Mouse (Mus musculus) thymus, postnatal 14 days (tissue): Measurements from ENCODE around the gene Mgarp.
"Not testable (repeated sequence)": the region's sequence is repeated elsewhere in the genome, so short reads cannot be mapped to it uniquely, and the experiment has no call there.

ENCODE experiments used
- DNase-seq: peaks from one replicate; pipeline ENCODE4 v3.0.0; 2021

Mgarp gene

DNA sequence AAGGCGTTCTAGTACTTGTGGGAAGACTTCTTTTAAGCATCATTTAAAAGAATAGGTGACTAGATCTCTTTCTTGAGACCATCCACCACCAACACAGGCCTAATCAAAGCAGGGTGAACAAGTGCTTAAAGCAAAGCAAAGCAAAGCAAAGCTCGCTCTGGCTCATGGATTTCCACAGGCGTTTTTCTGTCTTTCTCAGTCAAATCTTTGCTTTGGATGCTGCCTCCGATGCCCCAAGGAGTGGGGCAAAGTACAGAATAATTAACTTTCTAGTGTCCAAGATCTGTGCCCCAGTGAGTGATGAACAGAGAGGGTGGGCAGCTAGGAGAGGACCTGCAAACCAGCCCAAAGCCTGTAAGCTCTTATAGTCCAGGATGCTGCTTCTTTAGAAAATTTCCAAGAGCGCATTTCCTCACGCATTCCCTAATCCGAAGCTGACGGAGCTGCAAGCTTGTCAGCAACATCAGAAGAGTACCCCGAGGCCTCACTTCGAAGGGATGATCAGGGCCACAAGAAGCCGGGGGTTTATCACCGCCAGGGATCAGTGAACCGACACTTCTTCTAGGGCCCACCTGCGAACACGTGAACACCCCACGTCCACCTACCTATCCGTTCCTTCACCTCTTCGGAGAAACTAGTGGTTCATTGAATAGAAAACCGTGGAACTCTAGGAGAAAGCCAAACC, 935 bp downstream of the Mgarp start:
- DNase-seq, result no peak

GRCm38 (mm10) chr3:51394881-51395280, 1.7 kb downstream of the Mgarp start:
- no peak for DNase-seq

DNA sequence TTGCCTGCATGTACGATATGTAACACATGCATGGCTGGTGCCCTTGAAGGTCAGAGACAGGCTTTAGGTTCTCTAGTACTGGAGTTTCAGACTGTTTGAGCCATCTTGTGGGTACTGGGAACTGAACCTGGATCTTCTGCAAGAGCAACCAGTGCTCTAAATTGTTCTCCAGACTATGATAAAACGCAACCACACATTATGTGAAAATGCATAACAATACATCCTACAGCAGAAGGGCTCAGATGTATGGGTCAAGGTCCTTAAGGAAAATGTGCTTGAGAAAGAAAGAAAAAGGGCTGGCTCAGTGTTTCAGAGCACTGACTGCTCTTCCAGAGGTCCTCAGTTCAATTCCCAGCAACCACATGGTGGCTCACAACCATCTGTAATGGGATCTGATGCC, 2.9 kb downstream of the Mgarp start:
- no peak for DNase-seq

- not testable (repeated sequence) for DNase-seq
These were observed 3.5 kb downstream of the Mgarp start for GRCm38 (mm10) chr3:51393018-51393417.

DNA sequence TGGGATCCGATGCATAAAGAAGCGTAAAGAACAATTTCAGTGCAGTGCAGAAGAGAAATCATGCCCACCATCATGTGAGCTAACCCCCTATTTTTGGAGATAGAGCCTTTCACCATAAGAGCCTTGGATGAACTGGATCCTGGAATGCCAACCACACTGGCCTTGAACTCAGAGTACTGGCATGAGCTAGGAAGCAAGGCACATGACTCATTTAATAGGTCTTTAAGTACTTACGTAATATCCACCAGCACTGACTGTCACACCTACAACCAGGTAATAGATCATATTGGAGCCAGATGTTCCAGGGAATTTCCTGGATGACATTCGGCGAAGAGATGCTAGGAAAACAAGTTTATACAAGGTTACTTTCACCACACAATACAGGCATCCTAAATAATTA, 4.9 kb downstream of the Mgarp start:
- no peak for DNase-seq

- DNase-seq, result no peak
These were observed 5.4 kb downstream of the Mgarp start for GRCm38 (mm10) chr3:51391095-51391494.

GRCm38 (mm10) chr3:51388904-51389303, 7.6 kb downstream of the Mgarp start:
- no peak for DNase-seq

DNA sequence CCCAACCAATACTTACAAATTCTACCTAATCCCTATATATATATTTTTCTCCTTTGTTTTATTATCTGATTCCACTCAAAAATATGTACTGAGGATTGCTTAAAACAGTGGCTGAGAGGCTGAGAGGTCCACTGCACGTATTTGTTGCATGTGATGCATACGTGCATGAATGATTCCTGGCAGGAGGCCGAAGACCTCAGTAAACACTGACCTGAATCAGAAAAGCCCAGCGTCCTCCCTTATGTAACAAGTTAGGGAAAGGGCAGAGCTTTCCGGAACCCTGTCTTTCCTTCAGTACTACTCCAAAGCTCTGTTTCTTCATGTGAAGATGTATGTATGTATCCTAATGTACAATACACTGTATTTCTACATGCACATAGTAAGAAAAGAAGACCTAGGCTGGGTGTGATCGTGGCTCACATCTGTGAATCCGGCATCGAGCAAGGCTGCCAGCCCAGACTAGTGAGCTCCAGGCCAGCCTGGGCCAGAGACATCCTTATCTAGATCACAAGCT, 8.6 kb downstream of the Mgarp start:
- no peak for DNase-seq

DNA sequence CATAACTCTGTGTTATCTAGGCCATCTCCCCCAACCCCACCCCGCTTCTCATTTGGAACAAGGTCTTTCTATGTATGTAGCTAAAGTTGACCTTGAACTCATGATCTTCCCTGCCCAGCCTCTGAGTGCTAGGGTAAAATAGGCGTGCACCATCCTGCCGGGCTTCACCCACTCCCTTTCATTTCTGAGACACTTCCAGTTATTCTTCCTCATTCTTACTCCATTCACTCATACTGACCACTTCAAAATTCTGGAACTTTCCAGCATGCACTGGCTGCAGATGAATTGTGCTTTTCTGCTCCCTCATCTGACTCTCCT, 9.4 kb downstream of the Mgarp start:
- no peak for DNase-seq

- DNase-seq, result no peak
These were observed 10.0 kb downstream of the Mgarp start for GRCm38 (mm10) chr3:51386441-51387133.

GRCm38 (mm10) chr3:51383409-51383808, 13.1 kb downstream of the Mgarp start:
- DNase-seq, result no peak

GRCm38 (mm10) chr3:51380660-51381014, 15.9 kb downstream of the Mgarp start:
- DNase-seq, result no peak

DNA sequence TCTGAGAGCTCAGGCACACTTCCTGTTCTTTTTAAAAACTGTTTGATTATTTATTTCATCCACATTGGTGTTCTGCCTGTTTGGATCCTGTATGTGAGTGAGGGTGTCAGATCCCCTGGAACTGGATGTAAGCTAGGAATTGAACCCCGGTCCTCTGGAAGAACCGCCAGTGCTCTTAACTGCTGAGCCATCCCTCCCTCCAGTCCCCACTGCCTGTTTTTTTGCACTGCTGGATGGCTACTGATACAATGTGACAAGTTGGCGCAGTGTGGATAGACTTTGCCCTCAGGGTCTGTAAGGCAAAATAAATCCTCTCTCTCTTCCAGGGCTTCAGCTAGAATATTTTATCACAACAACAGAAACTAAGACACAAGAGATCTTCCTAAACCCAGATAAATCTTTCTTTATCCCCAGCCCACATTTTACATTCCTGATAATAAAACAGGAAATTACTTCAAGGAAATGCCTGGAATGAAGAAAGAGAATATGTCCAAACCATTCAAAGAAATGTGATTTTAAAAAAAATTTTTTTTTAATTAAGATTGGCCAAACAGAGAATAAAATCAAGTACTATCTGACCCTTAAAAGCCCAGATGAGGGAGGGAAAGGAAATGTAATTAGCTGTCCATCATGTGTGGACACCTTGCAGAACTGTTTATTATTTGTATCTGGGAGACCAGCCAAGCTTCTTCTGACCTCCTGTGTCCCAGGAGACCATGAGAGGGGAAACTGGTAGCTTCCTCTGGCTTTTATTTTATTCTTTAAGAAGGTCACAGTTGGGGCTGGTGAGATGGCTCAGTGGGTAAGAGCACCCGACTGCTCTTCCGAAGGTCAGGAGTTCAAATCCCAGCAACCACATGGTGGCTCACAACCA, 16.5 kb downstream of the Mgarp start:
- DNase-seq, result no peak

- DNase-seq, result no peak
These were observed 17.9 kb downstream of the Mgarp start for GRCm38 (mm10) chr3:51378665-51378946.

- DNase-seq, result peak; percentile 52
These were observed 18.5 kb downstream of the Mgarp start for GRCm38 (mm10) chr3:51377878-51378664.

DNA sequence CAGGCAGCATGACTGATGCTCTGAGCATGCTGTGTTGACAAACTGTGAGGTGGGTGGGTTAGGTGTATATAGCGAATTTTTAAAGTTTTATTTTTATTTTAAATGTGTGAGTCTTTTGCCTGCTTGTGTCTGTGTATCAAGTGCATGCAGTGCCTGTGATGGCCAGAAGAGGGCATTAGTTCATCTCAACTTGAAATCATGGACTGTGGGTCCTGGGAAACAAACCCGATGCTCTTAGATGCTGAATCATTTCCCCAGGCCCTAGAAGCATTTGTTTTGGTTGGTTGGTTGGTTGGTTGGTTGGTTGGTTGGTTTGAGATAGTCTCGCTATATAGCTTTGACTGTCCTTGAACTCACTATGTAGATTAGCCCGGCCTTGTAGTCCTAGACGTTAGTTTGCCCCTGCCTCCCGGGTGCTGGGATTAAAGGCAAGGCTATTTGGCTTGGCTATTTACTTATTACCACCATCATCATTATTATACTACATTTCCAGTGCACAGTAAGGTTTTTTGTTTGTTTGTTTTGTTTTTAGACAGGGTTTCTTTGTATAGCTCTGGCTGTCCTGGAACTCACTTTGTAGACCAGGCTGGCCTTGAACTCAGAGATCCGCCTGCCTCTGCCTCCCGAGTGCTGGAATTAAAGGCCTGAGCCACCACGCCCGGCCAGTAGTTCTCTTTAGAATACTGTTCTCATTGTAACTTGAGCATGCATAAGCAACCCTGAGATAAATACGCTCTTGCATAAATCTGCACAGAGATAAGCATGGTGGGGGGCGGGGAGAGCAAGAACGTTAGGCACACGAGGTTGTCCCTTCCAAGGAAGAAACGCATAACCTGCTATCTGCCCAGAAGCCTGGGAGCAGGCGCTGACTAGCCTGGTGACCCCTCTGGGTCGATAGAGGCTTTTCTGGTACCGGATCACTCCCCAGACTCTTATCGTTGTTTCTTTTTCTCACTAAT, 21.0 kb downstream of the Mgarp start:
- peak; percentile 62 for DNase-seq

DNA sequence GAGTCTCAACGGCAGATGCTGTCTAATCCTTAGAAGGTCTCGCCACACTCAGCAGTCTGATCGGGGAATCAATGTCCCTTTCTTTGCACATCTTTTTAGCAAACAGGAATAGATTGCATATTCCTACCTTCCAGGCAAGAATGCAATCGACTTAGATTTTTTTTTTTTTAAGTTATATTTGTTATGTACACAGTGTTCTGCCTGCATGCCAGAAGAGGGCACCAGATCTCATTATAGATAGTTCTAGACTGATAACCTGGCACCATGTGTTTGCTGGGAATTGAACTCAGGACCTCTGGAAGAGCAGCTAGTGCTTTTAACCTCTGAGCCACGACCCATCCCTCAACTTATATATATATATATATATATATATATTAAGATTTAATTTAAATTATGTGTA, 23.0 kb downstream of the Mgarp start:
- DNase-seq, result no peak

- no peak for DNase-seq
These were observed 23.7 kb downstream of the Mgarp start for GRCm38 (mm10) chr3:51372883-51373282.

DNA sequence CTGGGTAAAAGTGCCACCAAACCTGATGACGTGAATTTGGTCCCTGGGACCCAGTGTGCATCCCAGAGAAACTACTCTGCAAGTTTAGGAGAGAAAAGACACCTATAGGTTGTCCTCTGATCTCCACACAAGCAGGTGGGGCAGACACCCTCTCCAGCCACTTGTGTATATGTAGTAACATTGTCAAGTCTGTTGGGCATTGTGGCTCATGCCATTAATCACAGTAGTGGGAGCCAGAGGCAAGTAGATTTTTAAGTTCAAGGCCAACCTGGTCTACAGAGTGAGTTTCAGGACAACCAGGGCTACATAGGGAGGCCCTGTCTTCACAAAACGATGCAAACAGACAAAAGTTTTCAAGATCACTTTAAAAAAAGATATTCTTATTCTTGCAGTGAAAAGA, 24.7 kb downstream of the Mgarp start:
- DNase-seq, result no peak

DNA sequence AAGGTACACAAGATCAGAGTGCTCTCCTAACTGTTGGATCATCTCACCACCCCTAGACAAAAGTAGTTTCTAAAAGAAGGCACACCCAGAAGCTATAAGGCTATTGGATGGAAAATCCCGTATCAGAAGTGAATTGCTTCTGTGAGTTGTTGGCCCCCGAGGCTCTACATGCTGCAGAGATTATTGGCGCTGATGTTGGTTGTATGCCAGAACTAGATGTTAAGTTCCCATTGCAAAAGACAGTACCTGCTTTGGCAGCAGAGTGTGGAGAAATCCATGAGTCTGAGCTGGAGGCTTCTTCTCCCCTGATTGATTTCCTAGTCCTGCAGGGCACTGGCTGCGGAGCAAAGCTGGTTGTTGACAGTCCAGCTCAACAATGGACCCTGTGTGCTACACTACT, 28.5 kb downstream of the Mgarp start:
- no peak for DNase-seq

- no peak for DNase-seq
These were observed 29.6 kb downstream of the Mgarp start for GRCm38 (mm10) chr3:51366926-51367325.

GRCm38 (mm10) chr3:51365517-51365882, 31.0 kb downstream of the Mgarp start:
- no peak for DNase-seq
